Mouse (Mus musculus): ENCODE measurements at regions not wholly inside any gene's neighbourhood (a gene's known extent, or its start where the extent isn't known, plus 50 kb on each side); places are given as distances from the start of the nearest gene placed in this dataset.
A peak's percentile ranks its signal among the peaks of the same experiment; 100 is the strongest.
"Not testable (repeated sequence)": the region's sequence is repeated elsewhere in the genome, so short reads cannot be mapped to it uniquely, and the experiment has no call there.

- no peak for DNase-seq (ENCODE audit: low spot score in 2 of 2)
Observed at GRCm38 (mm10) chr7:88680849-88681248, 250.8 kb downstream of the Rab38 start.

DNA sequence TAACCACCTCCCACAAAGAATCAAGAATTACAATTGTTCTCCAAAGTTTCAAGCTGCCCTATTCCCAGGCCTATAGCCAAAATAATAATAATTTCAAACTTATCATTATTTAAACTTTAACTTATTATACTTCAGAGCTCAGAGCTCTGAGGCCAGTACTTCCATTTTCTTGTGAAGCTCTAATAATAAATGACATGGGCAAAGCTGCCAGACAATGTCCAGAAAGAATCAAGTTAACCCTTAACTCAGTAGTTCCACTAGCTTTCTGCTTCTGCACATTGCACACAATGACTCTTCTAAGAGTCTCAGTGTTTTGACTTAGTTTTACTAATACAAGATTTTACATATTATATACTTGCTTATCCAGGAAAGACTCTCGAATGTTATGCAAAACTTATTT is 291.0 kb downstream of the Rab38 start:
- not testable (repeated sequence) for DNase-seq (ENCODE audit: low spot score in 2 of 2)

GRCm38 (mm10) chr7:88734506-88734905 is 304.4 kb downstream of the Rab38 start:
- no peak for DNase-seq (ENCODE audit: low spot score in 2 of 2)

DNA sequence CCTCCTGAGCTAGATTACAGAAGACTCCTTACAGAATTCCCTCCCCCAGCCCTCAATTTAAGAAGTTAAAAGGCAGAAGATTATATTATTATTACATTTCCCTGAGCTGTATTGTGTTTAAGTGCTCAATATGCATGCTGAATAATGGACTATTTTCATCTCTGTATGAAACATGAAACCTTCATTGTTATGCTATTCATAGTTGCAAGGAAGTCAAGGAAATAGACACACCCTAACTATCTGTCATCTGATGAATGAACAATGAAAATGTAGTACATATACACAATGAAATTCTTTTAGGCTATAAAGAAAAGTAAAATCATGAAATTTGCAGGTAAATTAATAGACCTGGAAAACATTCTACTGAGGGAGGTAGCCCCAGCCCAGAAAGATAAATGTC is 305.7 kb downstream of the Rab38 start:
- no peak for DNase-seq (ENCODE audit: low spot score in 2 of 2)

DNA sequence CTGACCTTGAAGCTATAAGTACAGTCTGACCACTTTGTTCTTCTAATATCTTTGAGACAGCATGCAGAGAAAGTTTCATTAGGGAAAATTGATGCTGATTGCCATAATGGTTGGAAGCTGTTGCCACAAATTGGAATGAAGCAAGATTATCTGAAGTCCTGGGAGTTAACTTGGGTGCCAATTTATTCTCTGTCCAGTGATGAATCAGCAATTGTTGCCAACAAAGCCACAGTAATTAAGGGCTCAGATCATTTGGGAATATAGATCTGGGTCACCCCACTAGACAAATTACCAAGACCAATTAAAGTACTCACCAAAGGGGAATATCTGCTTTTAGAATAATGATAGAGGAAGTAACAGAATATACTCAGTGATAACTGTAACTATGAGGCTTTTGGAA is 347.3 kb downstream of the Rab38 start:
- DNase-seq (ENCODE audit: low spot score in 2 of 2) = no peak

- DNase-seq (ENCODE audit: low spot score in 2 of 2) = peak in 1 of 2 experiments; percentile 29
Observed at GRCm38 (mm10) chr7:88782906-88783305, 352.8 kb downstream of the Rab38 start.

GRCm38 (mm10) chr7:88808175-88808574 is 378.1 kb downstream of the Rab38 start:
- no peak for DNase-seq (ENCODE audit: low spot score in 2 of 2)

DNA sequence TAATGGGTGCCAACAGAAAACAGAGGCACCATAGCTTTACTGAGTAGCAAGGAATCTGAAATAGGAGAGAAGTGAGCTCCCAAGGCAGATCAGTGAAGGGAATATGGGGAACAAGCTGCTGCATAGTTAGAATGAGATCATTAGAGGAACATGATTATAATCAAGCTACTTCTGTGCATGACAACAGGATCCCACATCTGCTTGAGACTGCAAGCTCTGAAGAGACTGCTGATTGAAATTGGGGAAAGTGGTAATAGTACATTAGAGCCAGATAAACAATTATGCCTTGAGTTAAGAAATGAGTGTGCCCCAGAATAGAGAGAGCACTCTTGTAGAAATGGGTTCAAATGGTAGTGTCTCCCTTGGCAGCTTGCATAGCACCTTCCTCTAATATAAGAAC is 380.1 kb downstream of the Rab38 start:
- DNase-seq (ENCODE audit: low spot score in 2 of 2) = no peak

- no peak for DNase-seq (ENCODE audit: low spot score in 2 of 2)
Observed at GRCm38 (mm10) chr7:88820204-88820603, 390.1 kb downstream of the Rab38 start.

- no peak for DNase-seq (ENCODE audit: low spot score in 2 of 2)
Observed at GRCm38 (mm10) chr7:88826498-88826897, 396.4 kb downstream of the Rab38 start.

DNA sequence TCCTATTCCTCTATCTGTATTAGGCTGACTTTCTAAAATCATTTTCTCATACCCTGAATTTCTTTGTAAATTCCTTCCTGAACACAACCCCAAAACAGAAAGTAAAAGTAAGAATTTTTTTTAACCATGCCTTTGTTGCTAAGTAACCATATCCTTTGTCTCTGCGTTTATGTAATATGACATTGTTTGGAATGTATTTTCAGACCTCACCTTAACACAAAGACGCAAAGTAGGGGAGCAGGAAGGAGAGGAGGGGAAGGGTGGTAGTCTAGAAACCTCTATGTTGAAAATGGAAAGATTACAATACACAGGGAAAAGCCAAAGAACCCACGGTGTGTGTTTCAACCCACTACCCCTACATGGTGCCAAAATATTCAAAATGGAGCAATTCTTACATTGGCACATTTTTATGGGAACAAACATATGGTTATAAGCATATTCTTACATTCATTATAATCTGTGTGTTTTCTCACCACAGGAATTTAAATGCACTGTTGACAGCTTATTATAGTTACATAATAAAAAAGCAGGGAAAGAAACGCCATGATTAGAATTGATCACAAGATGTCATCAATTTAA is 418.0 kb downstream of the Rab38 start:
- no peak for DNase-seq (ENCODE audit: low spot score in 2 of 2)

Data from right cerebral cortex, postnatal 10 days (tissue).